Mouse (Mus musculus): ENCODE data around the gene Rsrc2.

DNA sequence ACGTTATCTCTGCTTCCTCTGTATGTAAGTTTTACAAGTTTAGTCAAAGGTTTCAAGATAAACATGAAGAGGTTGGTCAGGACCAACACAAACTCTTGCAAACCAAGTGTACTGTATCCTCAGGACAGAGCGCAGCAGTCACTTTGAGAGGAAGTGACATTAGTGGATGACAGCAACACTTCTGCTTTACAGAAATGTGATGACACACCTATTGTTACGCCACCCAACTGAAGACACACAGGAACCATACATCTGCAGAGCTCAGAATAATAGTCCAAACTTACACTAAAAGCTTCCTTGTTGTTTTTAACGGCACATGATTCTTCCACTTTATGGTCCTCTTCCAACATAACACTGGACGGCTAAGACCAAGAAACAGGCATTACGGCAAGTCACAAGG lies 35.4 kb downstream of the Rsrc2 start:
- TF ChIP-seq ZNF384 (IDR thresholded peaks at IDR 0.05; ENCODE audit: low read depth, low read length) (no peak), HCFC1 (IDR thresholded peaks at IDR 0.05; ENCODE audit: borderline replicate concordance, insufficient read depth, low read length) (no peak)

All from ES-E14 (cell line).